Mouse (Mus musculus): ENCODE data around the gene Deaf1.

GRCm38 (mm10) chr7:141264761-141265410 is 62.6 kb downstream of the Deaf1 start:
- TF ChIP-seq CTCF (conservative IDR thresholded peaks at IDR 0.05; ENCODE audit: low read length) (peak; percentile 25), NANOG (IDR thresholded peaks at IDR 0.05; ENCODE audit: borderline replicate concordance, low read length) (no peak), POU5F1 (IDR thresholded peaks at IDR 0.05; ENCODE audit: borderline replicate concordance, low read length) (no peak)

Data from E14TG2a.4 (cell line).